Mouse (Mus musculus): Measurements from ENCODE around the gene Klf13.

Klf13 gene

DNA sequence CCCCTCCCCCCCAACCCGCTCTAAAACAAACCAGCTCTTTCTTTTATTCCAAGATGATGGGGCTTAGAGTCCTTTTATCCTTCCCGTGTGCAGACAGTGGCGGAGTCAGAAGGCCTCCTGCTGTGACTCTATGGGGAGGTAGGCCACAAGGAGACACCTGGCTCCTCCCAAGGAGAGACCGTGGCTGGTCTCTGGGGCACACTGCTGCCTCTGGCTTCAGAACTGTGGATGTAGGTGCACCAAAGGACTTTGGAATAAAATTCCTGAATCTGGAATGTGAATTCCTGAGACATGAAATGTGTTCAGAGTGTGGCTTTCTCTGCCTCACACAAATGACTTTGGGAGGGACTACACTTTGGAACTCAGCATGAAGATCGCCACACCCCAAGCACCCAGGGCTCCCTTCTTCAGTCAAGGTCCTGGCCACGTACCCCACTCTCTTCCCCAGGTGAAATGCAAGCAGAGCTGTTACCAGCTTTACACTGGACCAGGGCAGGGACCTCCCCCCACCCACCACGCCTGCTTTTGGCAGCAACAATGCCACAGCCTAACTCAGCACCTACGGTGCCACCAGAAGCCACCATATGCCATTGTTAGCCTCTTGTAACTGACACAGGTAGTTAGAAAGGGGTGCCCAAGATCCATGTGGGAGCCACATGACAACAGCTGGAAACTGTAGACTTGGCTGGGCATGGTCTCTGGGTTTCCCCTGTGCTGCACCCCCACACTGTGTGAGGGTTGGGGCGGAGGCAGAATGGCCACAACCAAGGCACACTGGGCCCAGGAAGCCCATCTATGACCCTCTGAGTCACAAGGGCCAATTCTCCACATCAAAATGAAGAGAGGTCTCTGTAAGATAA, 49.4 kb downstream of the Klf13 start:
- DNase-seq (ENCODE audit: low read depth in 2 of 2, low spot score in 2 of 2) = no peak

GRCm38 (mm10) chr7:63888674-63889073, 50.0 kb downstream of the Klf13 start:
- DNase-seq (ENCODE audit: low read depth in 2 of 2, low spot score in 2 of 2) = no peak

- DNase-seq (ENCODE audit: low read depth in 2 of 2, low spot score in 2 of 2) = no peak
These were observed 51.1 kb downstream of the Klf13 start for GRCm38 (mm10) chr7:63887602-63888123.

DNA sequence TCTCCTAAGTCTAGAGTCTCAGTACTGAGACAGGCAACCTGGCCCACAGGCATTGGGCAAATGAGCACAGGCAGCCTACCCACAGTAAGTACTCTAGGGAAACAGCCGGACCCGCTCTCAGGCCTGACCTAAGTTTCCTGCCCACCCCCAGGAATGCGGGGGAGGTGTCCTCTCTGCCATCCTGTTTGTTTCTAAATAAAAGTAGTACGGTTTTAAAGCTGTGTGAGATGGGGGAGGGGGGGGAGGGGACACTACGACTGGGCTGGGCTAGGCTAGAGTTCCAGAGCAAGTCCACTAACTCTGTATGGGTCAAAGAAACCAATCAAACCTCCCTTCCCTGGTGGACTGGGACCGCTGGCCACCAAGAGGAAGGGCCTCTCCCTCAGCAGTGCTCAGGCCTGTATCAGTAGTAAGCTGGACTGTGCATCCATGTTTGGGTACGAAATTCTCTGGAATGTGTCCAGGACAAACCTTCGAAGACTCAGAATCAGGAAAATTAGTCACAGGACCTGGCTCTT, 51.6 kb downstream of the Klf13 start:
- DNase-seq (ENCODE audit: low read depth in 2 of 2, low spot score in 2 of 2) = no peak

DNA sequence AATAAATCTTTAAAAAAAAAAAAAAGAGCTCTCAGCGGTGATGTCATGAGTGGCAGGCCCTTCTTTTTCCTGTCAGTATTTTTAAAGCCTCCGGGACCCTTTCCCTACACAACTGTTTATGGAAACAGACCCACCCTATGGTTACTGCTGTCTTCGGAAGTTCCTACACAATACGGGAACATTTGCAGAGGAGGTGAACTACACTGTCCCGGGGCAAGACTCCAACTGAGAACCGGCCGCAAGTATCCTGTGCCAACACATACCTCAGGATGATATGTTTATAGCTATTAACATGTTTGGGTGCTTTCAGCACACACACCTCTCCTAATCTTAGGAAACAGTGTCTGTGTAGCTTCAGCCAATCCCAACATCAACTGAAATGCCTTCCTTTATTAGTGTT, 53.7 kb downstream of the Klf13 start:
- no peak for DNase-seq (ENCODE audit: low read depth in 2 of 2, low spot score in 2 of 2)

- DNase-seq (ENCODE audit: low read depth in 2 of 2, low spot score in 2 of 2) = no peak
These were observed 56.0 kb downstream of the Klf13 start for GRCm38 (mm10) chr7:63882739-63883138.

- no peak for DNase-seq (ENCODE audit: low read depth in 2 of 2, low spot score in 2 of 2)
These were observed 59.1 kb downstream of the Klf13 start for GRCm38 (mm10) chr7:63879583-63879982.

- no peak for DNase-seq (ENCODE audit: low read depth in 2 of 2, low spot score in 2 of 2)
These were observed 61.1 kb downstream of the Klf13 start for GRCm38 (mm10) chr7:63877610-63878009.

- DNase-seq (ENCODE audit: low read depth in 2 of 2, low spot score in 2 of 2) = no peak
These were observed 62.1 kb downstream of the Klf13 start for GRCm38 (mm10) chr7:63876640-63877039.

- DNase-seq (ENCODE audit: low read depth in 2 of 2, low spot score in 2 of 2) = no peak
These were observed 63.0 kb downstream of the Klf13 start for GRCm38 (mm10) chr7:63875686-63876085.

DNA sequence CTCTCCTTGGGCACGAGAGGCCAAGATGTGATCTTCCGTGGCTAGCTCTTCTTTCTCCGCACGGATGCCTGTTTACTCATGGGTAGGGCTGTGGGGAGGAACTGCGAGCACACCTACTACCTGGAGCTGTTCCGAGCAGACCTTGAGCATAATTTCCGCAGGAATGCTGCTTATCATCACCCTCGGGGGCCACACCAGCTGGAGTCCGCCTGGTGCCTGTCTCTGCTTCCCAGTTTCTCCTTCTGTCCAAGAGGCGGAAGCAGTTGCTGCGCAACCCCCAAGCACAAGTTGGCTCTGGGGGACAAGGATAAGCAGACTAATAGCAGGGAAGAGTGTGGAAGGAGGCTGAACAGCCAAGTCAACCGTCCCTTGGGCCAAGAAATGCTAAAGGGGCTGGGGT, 64.8 kb downstream of the Klf13 start:
- no peak for DNase-seq (ENCODE audit: low read depth in 2 of 2, low spot score in 2 of 2)

DNA sequence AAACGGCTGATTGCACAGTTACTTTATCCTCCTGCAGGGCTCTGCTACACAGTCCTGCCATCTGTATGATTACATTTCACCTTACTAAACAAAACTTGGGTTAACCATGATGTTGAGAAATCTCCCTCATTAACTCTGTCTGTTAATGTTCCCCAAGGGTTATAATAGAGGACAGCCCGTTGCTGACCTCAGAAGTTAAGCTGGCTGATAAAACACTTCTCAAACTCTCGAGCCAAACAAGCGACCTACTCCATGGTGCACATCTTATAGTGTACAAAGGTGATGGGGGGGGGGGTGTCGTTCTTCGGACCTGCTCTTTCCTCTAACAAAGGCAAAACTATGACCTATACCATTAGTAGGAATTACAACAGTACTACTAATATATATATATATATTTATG, 67.0 kb downstream of the Klf13 start:
- DNase-seq (ENCODE audit: low read depth in 2 of 2, low spot score in 2 of 2) = no peak

- no peak for DNase-seq (ENCODE audit: low read depth in 2 of 2, low spot score in 2 of 2)
These were observed 70.3 kb downstream of the Klf13 start for GRCm38 (mm10) chr7:63868356-63868918.

DNA sequence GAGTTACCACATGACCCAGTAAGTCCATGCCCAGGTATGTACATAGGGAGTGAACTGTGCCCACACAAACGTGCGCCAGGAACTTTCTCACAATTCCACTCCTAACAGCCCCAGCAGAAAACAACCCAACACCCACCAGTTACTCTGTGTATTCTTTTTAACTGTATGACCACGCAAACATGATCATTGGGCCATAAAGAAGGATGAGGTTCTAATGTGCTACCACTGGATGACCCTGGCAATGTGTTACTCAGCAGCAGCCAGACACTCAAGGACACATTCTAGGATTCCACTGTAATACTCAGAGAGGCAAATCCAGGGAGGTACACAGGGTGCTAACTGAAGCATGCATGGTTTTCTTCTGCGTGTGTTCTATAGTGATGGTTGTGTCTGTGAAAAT, 72.8 kb downstream of the Klf13 start:
- DNase-seq (ENCODE audit: low read depth in 2 of 2, low spot score in 2 of 2) = no peak

GRCm38 (mm10) chr7:63863046-63863445, 75.7 kb downstream of the Klf13 start:
- DNase-seq (ENCODE audit: low read depth in 2 of 2, low spot score in 2 of 2) = no peak

DNA sequence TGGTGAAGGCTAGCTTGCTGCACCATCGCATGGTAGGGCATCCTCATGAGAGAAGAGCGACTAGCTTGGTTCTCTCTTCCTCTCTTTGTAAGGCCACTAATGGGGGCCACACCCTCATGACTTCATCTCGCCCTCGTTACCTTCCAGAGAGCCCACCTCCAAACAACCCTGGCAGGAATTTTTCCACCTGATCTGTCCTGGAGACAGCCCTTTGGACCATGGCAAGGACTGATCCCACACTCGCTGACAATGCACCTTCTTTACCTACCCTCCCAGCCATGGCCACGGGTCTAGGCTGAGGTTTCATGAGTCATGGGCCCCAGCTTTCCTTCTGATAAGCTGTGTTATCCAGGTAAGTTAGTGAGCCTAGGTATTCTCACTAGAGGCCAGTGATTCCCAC, 77.6 kb downstream of the Klf13 start:
- no peak for DNase-seq (ENCODE audit: low read depth in 2 of 2, low spot score in 2 of 2)

DNA sequence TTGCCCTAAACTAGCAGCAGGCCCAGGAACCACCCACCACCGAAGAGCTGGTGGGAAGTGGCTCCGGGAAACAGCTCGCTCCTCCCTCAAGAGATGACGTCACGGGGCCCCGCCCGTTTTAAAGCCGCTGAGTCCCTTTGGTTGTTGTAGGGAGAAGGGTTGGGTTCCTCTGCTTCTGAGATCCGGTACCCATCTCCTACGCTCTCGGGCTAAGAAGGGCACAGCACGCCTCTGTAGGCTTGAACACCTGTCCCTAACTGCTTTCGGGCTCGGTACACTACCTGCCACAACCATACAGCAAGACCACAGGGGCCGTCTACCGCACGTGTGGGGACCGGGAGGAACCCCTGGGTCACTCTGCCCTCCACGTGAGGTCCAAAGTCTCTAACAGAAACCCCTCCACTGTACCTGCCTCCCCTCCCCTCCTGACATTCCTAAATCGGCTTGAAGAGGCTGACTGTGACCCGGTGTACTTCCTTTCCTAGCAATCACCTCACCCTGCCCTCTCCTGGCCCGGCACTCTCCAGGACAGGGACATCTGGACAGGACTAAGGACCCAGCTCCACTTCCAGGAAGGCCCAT, 80.1 kb downstream of the Klf13 start:
- peak; percentile 77 to 85 for DNase-seq (ENCODE audit: low read depth in 2 of 2, low spot score in 2 of 2)

DNA sequence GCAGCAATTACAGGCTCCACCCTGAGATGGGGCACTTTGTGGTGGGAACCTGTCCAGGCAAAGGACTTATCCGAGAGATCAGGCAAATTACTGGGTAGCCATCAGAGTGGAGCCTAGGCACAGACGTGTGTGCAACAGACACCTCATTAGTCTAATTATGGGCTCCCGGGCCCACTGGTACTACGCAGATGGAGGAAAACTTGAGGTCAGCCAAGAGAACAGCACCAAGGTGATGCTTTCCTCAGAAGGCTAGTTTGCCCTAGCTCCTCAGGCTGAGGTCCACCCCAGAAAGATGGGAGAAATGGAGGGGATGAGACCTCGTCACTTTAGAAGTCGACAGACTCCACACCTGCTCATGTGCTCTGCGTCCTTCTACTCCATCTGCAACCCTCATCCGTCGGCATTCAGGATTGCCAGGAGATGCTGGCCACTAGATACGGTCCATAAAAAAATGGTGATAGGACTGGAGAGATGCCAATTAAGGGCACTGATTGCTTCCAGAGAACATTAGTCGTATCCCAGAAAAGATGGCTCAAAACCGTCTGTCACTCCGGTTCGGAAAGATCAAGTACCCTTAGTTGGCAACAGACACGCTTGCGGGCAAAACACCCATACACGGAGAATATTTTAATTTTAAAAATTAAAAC, 80.8 kb downstream of the Klf13 start:
- no peak for DNase-seq (ENCODE audit: low read depth in 2 of 2, low spot score in 2 of 2)

GRCm38 (mm10) chr7:63855283-63855682, 83.4 kb downstream of the Klf13 start:
- peak; percentile 65 to 73 for DNase-seq (ENCODE audit: low read depth in 2 of 2, low spot score in 2 of 2)

- DNase-seq (ENCODE audit: low read depth in 2 of 2, low spot score in 2 of 2) = no peak
These were observed 86.7 kb downstream of the Klf13 start for GRCm38 (mm10) chr7:63851841-63852533.

Measured in CD8-positive naive resting alpha-beta T cell, adult 2 months (primary cell).